Mouse (Mus musculus): ENCODE results near the gene Plxna4.

GRCm38 (mm10) chr6:32167725-32168124, 420.3 kb downstream of the Plxna4 start:
- TF ChIP-seq POLR2A (IDR thresholded peaks at IDR 0.05; ENCODE audit: low read depth, low read length) (no peak), CTCF (IDR thresholded peaks at IDR 0.05; ENCODE audit: extremely low read depth, insufficient read length, insufficient replicate concordance, low read depth, low read length) (no peak)
